In the genomic region with DNA sequence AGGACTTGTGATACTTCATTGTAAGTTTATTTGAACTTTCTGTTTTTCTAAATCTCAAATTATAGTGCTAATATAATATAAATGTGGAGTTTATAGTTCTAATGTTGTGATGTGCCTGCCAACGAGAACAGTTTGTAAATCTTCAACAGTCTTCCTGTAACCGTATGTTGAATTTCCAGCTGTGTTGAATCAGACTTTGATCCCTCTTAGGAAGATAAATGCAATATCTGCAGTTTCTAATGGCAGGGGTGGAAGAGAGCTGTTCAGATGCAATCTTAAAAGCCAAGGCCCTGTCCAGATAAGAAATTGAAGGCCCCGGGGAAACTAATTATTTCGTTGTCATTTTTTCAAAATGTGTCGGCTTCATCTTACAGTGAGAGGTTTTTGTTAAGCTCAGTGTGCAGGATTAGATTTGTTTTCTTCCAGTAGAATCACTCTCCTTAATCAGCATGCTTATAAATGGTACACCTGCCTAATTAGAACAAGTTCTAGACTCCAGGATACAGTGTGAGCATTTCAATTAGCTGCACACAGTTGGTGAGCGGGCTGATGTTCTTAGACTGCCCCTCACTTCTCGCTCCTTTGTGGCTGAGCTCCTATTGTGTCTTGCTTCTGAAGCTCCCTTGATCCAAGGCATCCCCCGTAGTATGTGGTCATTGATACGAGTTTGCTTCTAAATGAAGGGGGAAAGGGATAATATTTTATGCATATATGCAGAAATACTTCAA, we compare ENCODE assay signal across 13 mouse cellular contexts.
DNase-seq lines count a peak whose midpoint lies in the region; ATAC-seq and TF ChIP-seq lines count a peak whose summit lies in the region.
"Had no signal": no experiment of that assay in that cellular context is flagged by ENCODE, and none has a peak within 500 bp of the region (broad histone marks: within the 10 kb centered on the region; RNA-seq: fewer than 3 reads in every experiment).

No protein-coding gene starts in this region.

- H3K9ac ChIP-seq in stomach, embryonic 16.5 days (ENCODE audit: low read length), result no peak overlapping the region
- H3K9ac ChIP-seq in stomach, postnatal 0 days (ENCODE audit: low read length), result no peak overlapping the region
- no peak overlapping the region for H3K9ac ChIP-seq in hindbrain, embryonic 12.5 days
- H3K9ac ChIP-seq in midbrain, embryonic 13.5 days (replicated peaks), result no peak overlapping the region
- H3K9ac ChIP-seq: embryonic facial prominence, embryonic 15.5 days; liver, postnatal 0 days had no signal

- H3K27ac ChIP-seq in stomach, embryonic 16.5 days (ENCODE audit: low read length), result no peak overlapping the region
- H3K27ac ChIP-seq in stomach, postnatal 0 days (replicated peaks), result no peak overlapping the region
- peak overlapping the region; percentile 71 for H3K27ac ChIP-seq in hindbrain, embryonic 12.5 days
- peak overlapping the region; percentile 68 for H3K27ac ChIP-seq in midbrain, embryonic 13.5 days
- H3K27ac ChIP-seq: embryonic facial prominence, embryonic 15.5 days had no signal

- ATAC-seq in stomach, embryonic 16.5 days (ENCODE audit: insufficient read depth, low FRiP score), result peak; percentile 62; the same call in 1 of the 2 replicates
- ATAC-seq in stomach, postnatal 0 days (ENCODE audit: low FRiP score, low TSS enrichment), result no peak
- ATAC-seq in hindbrain, embryonic 12.5 days (ENCODE audit: low FRiP score), result no peak
- peak; percentile 80 for ATAC-seq in midbrain, embryonic 13.5 days
- ATAC-seq: liver, postnatal 0 days had no signal

- TF ChIP-seq CTCF in stomach, postnatal 0 days (IDR thresholded peaks at IDR 0.05; ENCODE audit: low read depth), result no peak

- H3K4me3 ChIP-seq in stomach, embryonic 16.5 days (replicated peaks; ENCODE audit: low read length), result no peak overlapping the region
- no peak overlapping the region for H3K4me3 ChIP-seq in stomach, postnatal 0 days (ENCODE audit: low read depth, low read length)
- H3K4me3 ChIP-seq in hindbrain, embryonic 12.5 days, result no peak overlapping the region
- no peak overlapping the region for H3K4me3 ChIP-seq in midbrain, embryonic 13.5 days (replicated peaks)
- H3K4me3 ChIP-seq: embryonic facial prominence, embryonic 15.5 days had no signal

- H3K36me3 ChIP-seq in stomach, embryonic 16.5 days (ENCODE audit: control insufficient read depth, insufficient read depth, low read length), result no peaks in the 10 kb centered on the region
- H3K36me3 ChIP-seq in stomach, postnatal 0 days (ENCODE audit: control insufficient read depth, insufficient read depth, low read length), result no peaks in the 10 kb centered on the region
- 0 out of 2 replicates have a peak, but pooled peaks cover 2% of the 10 kb centered on the region for H3K36me3 ChIP-seq in hindbrain, embryonic 12.5 days
- H3K36me3 ChIP-seq in midbrain, embryonic 13.5 days, result peaks cover 4% of the 10 kb centered on the region; the same call in 1 of the 2 replicates

- no peaks in the 10 kb centered on the region for H3K9me3 ChIP-seq in stomach, embryonic 16.5 days (replicated peaks; ENCODE audit: control insufficient read depth, low read length)
- no peaks in the 10 kb centered on the region for H3K9me3 ChIP-seq in stomach, postnatal 0 days (ENCODE audit: control insufficient read depth, low read length)
- H3K9me3 ChIP-seq in hindbrain, embryonic 12.5 days (replicated peaks), result no peaks in the 10 kb centered on the region
- no peaks in the 10 kb centered on the region for H3K9me3 ChIP-seq in midbrain, embryonic 13.5 days
- H3K9me3 ChIP-seq: embryonic facial prominence, embryonic 15.5 days had no signal

- TF ChIP-seq EP300 in stomach, postnatal 0 days (optimal IDR thresholded peaks at IDR 0.05), result no peak

- 44% methylated on average over 9 of the region's 9 CpGs for WGBS in stomach, embryonic 16.5 days
- WGBS in stomach, postnatal 0 days, result 41% methylated on average over 9 of the region's 9 CpGs
- WGBS in hindbrain, embryonic 12.5 days, result 41% methylated on average over 9 of the region's 9 CpGs
- 18% methylated on average over 9 of the region's 9 CpGs for WGBS in midbrain, embryonic 13.5 days

- no peaks in the 10 kb centered on the region for H3K27me3 ChIP-seq in stomach, embryonic 16.5 days (ENCODE audit: control insufficient read depth, insufficient read depth, low read length)
- H3K27me3 ChIP-seq in stomach, postnatal 0 days (ENCODE audit: control insufficient read depth, insufficient read depth, low read length), result no peaks in the 10 kb centered on the region
- H3K27me3 ChIP-seq in hindbrain, embryonic 12.5 days, result no peaks in the 10 kb centered on the region
- H3K27me3 ChIP-seq in midbrain, embryonic 13.5 days, result no peaks in the 10 kb centered on the region
- H3K27me3 ChIP-seq: CH12.LX; embryonic facial prominence, embryonic 15.5 days had no signal

- H3K4me2 ChIP-seq in stomach, embryonic 16.5 days (ENCODE audit: low read depth, low read length), result no peak overlapping the region
- no peak overlapping the region for H3K4me2 ChIP-seq in stomach, postnatal 0 days (replicated peaks; ENCODE audit: low read depth)
- H3K4me2 ChIP-seq in hindbrain, embryonic 12.5 days (replicated peaks), result no peak overlapping the region
- no peak overlapping the region for H3K4me2 ChIP-seq in midbrain, embryonic 13.5 days (replicated peaks)
- H3K4me2 ChIP-seq: embryonic facial prominence, embryonic 15.5 days had no signal

- DNase-seq in stomach, postnatal 0 days (ENCODE audit: low spot score), result no peak
- no peak for DNase-seq in cerebellum, postnatal 25 days
- DNase-seq in cerebellum, adult 11 months, result no peak
- DNase-seq in left cerebral cortex, adult 9 months (ENCODE audit: low spot score in 2 of 2), result no peak
- DNase-seq: cerebellum, postnatal 10 days; kidney, postnatal 14 days; liver, postnatal 0 days; thymus, postnatal 4 days had no signal

- peaks cover 27% of the 10 kb centered on the region for H3K4me1 ChIP-seq in stomach, embryonic 16.5 days (ENCODE audit: control insufficient read depth, insufficient read depth, low read length)
- H3K4me1 ChIP-seq in stomach, postnatal 0 days (replicated peaks; ENCODE audit: control insufficient read depth, insufficient read depth), result no peaks in the 10 kb centered on the region
- H3K4me1 ChIP-seq in hindbrain, embryonic 12.5 days, result peaks cover 21% of the 10 kb centered on the region
- H3K4me1 ChIP-seq in midbrain, embryonic 13.5 days (replicated peaks), result peaks cover 52% of the 10 kb centered on the region

Comparison
In these comparisons a context has a peak if more than half of its experiments do, and no peak if none do; other contexts are left out.
1. ATAC-seq: peak in stomach, embryonic 16.5 days (single experiment) and midbrain, embryonic 13.5 days (single experiment); none in stomach, postnatal 0 days (single experiment) and hindbrain, embryonic 12.5 days (single experiment).
2. H3K27ac ChIP-seq: peak in hindbrain, embryonic 12.5 days (single experiment) and midbrain, embryonic 13.5 days (single experiment); none in stomach, embryonic 16.5 days (single experiment) and stomach, postnatal 0 days (single experiment).